Mouse (Mus musculus): ENCODE results near the gene S1pr2.

GRCm38 (mm10) chr9:21016331-21017176, 40.0 kb upstream of the S1pr2 start:
- TF ChIP-seq CTCF (IDR thresholded peaks at IDR 0.05; ENCODE audit: extremely low read depth, insufficient read depth, insufficient read length, insufficient replicate concordance): no peak
- TF ChIP-seq POLR2A (IDR thresholded peaks at IDR 0.05; ENCODE audit: low read depth, low read length): no peak
